ENCODE assay signal across 20 mouse cellular contexts in the genomic region with DNA sequence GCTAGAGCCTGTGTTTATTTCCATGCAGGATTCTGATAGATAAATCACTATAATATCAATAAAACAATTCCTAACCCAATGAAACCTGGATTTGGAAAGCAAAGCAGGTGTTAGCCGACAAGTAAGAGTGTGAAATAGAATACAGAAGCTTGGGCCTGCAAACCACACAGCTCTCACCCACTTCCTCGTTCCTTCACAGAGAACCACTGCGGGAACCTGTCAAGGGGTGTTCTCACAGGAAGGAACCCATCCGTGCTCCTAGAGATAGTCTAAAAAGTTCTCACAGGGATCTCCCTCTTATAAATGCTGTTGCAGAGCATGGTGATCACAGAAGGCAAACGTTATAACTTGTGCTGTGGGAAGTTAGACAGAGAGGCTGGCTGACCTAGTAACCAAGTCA.
DNase-seq lines count a peak whose midpoint lies in the region; ATAC-seq lines count a peak whose summit lies in the region.
"Had no signal": no experiment of that assay in that cellular context is flagged by ENCODE, and none has a peak within 500 bp of the region (broad histone marks: within the 10 kb centered on the region; RNA-seq: fewer than 3 reads in every experiment).

No protein-coding gene starts in this region.

- peak; percentile 69 to 76 for ATAC-seq in hematopoietic stem cell, adult 5-6 weeks (replicated peaks in 1 of 2; ENCODE audit: insufficient read depth in 1 of 2, low FRiP score in 2 of 2, low TSS enrichment in 1 of 2, low read depth in 1 of 2, poor library complexity in 2 of 2, severe bottlenecking in 2 of 2)
- ATAC-seq in frontal cortex, adult (ENCODE audit: low TSS enrichment): no peak
- ATAC-seq: forebrain, embryonic 13.5 days; forebrain, embryonic 16.5 days; hindbrain, postnatal 0 days; inflammation-experienced regulatory T-cells, adult 6 months; intestine, embryonic 16.5 days had no signal

- peak; percentile 40 for DNase-seq in heart, adult 11 months
- DNase-seq in heart, postnatal 4 days: no peak
- peak; percentile 7 for DNase-seq in c-Kit-positive CD71-negative TER-119-negative erythroid progenitor cells, embryonic 14.5 days (ENCODE audit: low read depth)
- no peak for DNase-seq in c-Kit-positive CD71-positive TER-119-positive erythroid progenitor cells, embryonic 14.5 days (ENCODE audit: low spot score)
- DNase-seq in adipocyte (ENCODE audit: low spot score): no peak
- DNase-seq: adrenal gland, postnatal 10 days; adrenal gland, postnatal 36 days; cerebellum, adult 11-12 months; cerebellum, adult 8-10 months; cerebellum, postnatal 10 days; cerebellum, postnatal 36 days; gastrocnemius, adult 2 months; gastrocnemius, postnatal 14 days had no signal

Comparison
In these comparisons a context has a peak if more than half of its experiments do, and no peak if none do; other contexts are left out.
1. DNase-seq: peak in heart, adult 11 months (single experiment) and c-Kit-positive CD71-negative TER-119-negative erythroid progenitor cells, embryonic 14.5 days (single experiment); none in heart, postnatal 4 days (single experiment), c-Kit-positive CD71-positive TER-119-positive erythroid progenitor cells, embryonic 14.5 days (single experiment) and adipocyte (single experiment).